In genomic region chr1:170254893-170255559, GRCm38 (mm10) we compare ENCODE assay signal across 10 mouse cellular contexts. TPM values are rescaled to one million over a fixed set of nuclear protein-coding genes. Genes with fewer than 3 reads are reported as not detected.
A peak's percentile ranks its signal among the peaks of the same experiment; 100 is the strongest.
DNase-seq lines count a peak whose midpoint lies in the region; ATAC-seq and TF ChIP-seq lines count a peak whose summit lies in the region.
"Had no signal": no experiment of that assay in that cellular context is flagged by ENCODE, and none has a peak within 500 bp of the region (broad histone marks: within the 10 kb centered on the region; RNA-seq: fewer than 3 reads in every experiment).

No protein-coding gene starts in this region.

- no peak for TF ChIP-seq EP300 in heart, adult 2 months (IDR thresholded peaks at IDR 0.05; ENCODE audit: insufficient read depth, low read depth, low read length)

- H3K4me2 ChIP-seq in neural tube, embryonic 14.5 days (ENCODE audit: low read depth, low read length): peak overlapping the region; percentile 56

- ATAC-seq in neural tube, embryonic 14.5 days (ENCODE audit: low read depth): peak; percentile 18

- H3K79me2 ChIP-seq in heart, adult 2 months (replicated peaks; ENCODE audit: control insufficient read depth, insufficient read depth, low read length): no peaks in the 10 kb centered on the region

- no peaks in the 10 kb centered on the region for H3K4me1 ChIP-seq in heart, adult 2 months (ENCODE audit: control insufficient read depth, insufficient read depth, low read length)
- no peaks in the 10 kb centered on the region; the same call in 1 of the 2 replicates for H3K4me1 ChIP-seq in testis, adult 2 months (ENCODE audit: control insufficient read depth, insufficient read depth, low read length)
- H3K4me1 ChIP-seq in limb, embryonic 10.5 days: peaks cover 7% of the 10 kb centered on the region; the same call in 1 of the 2 replicates
- no peaks in the 10 kb centered on the region for H3K4me1 ChIP-seq in neural tube, embryonic 14.5 days (ENCODE audit: control insufficient read depth, insufficient read depth, low read length)

- H3K27ac ChIP-seq in heart, adult 2 months: peak overlapping the region; percentile 66
- H3K27ac ChIP-seq in testis, adult 2 months (ENCODE audit: control insufficient read depth, insufficient read depth, low read depth, low read length): peak overlapping the region; percentile 14
- H3K27ac ChIP-seq in limb, embryonic 10.5 days: peak overlapping the region; percentile 92
- 0 out of 2 replicates have a peak overlapping the region, but pooled peaks have one; percentile 60 for H3K27ac ChIP-seq in neural tube, embryonic 14.5 days (ENCODE audit: low read depth, low read length)

- DNase-seq in heart, adult 2 months: no peak
- no peak for DNase-seq in heart, adult 11 months
- DNase-seq in testis, postnatal 10 days (ENCODE audit: low spot score): no peak
- no peak for DNase-seq in limb, embryonic 10.5 days (ENCODE audit: low spot score)
- no peak for DNase-seq in MN1 (ENCODE audit: low spot score)
- DNase-seq in gastrocnemius, adult 18-20 months (ENCODE audit: low spot score): no peak

- TF ChIP-seq POLR2A in heart, adult 2 months (IDR thresholded peaks at IDR 0.05; ENCODE audit: insufficient read depth, low read depth, low read length): no peak
- no peak for TF ChIP-seq POLR2A in testis, adult 2 months (IDR thresholded peaks at IDR 0.05; ENCODE audit: control insufficient read depth, low read depth, low read length)

- no peaks in the 10 kb centered on the region for H3K36me3 ChIP-seq in heart, adult 2 months (ENCODE audit: control insufficient read depth, insufficient read depth, low read length)
- H3K36me3 ChIP-seq in testis, adult 2 months (ENCODE audit: control insufficient read depth, insufficient read depth, low read length): no peaks in the 10 kb centered on the region
- no peaks in the 10 kb centered on the region for H3K36me3 ChIP-seq in limb, embryonic 10.5 days
- H3K36me3 ChIP-seq in neural tube, embryonic 14.5 days (ENCODE audit: control insufficient read depth, insufficient read depth, low read length): no peaks in the 10 kb centered on the region

- intact Hi-C loops in heart, adult 2 months (cut with DNase I): no loop called here

- WGBS in heart, adult 2 months: 24% methylated on average over 30 of the region's 30 CpGs
- 28% methylated on average over 30 of the region's 30 CpGs for WGBS in limb, embryonic 10.5 days
- WGBS in neural tube, embryonic 14.5 days: 38% methylated on average over 27 of the region's 30 CpGs

- no peaks in the 10 kb centered on the region for H3K9me3 ChIP-seq in limb, embryonic 10.5 days (replicated peaks)
- no peaks in the 10 kb centered on the region for H3K9me3 ChIP-seq in neural tube, embryonic 14.5 days (ENCODE audit: control insufficient read depth, low read length)

- peak overlapping the region; percentile 69 for H3K4me3 ChIP-seq in heart, adult 2 months
- peak overlapping the region; percentile 72 for H3K4me3 ChIP-seq in testis, adult 2 months (ENCODE audit: control insufficient read depth, low read depth, low read length)
- H3K4me3 ChIP-seq in limb, embryonic 10.5 days: peak overlapping the region; percentile 74
- H3K4me3 ChIP-seq in neural tube, embryonic 14.5 days (ENCODE audit: low read depth, low read length): peak overlapping the region; percentile 66

- H3K27me3 ChIP-seq in heart, adult 2 months (ENCODE audit: control insufficient read depth, insufficient read depth, low read length): no peaks in the 10 kb centered on the region
- H3K27me3 ChIP-seq in testis, adult 2 months (ENCODE audit: control insufficient read depth, insufficient read depth, low read length): no peaks in the 10 kb centered on the region
- H3K27me3 ChIP-seq in limb, embryonic 10.5 days (ENCODE audit: low read depth, poor library complexity, severe bottlenecking): no peaks in the 10 kb centered on the region
- no peaks in the 10 kb centered on the region for H3K27me3 ChIP-seq in neural tube, embryonic 14.5 days (ENCODE audit: control insufficient read depth, insufficient read depth, low read length)
- H3K27me3 ChIP-seq: CH12.LX had no signal

- peak overlapping the region; percentile 95 for H3K9ac ChIP-seq in heart, adult 2 months (ENCODE audit: low read depth, low read length)
- H3K9ac ChIP-seq in neural tube, embryonic 14.5 days (replicated peaks; ENCODE audit: low read depth, low read length): peak overlapping the region; percentile 78

- no peak for TF ChIP-seq CTCF in heart, adult 2 months (IDR thresholded peaks at IDR 0.05)
- TF ChIP-seq CTCF in testis, adult 2 months (IDR thresholded peaks at IDR 0.05; ENCODE audit: control insufficient read depth, insufficient read depth, insufficient replicate concordance, low read depth, low read length): no peak

RNA-seq across cellular contexts. Expression of gene Sh2d1b1, which starts 22.1 kb away (rescaled TPM):
- total RNA-seq in heart, adult 2 months (2021): under 1 TPM; 0.09 to 0.18 TPM
- 0.14 TPM in 1 of 2 replicates, not detected in the other for polyA plus RNA-seq in heart, adult 2 months (2012; rRNA removed)
- 0.05 and 0.06 TPM in 2 replicates for polyA plus RNA-seq in testis, adult 2 months (2012; rRNA removed)
- polyA plus RNA-seq in limb, embryonic 10.5 days (2016; fragmentation: Nextera tagmentation; extraction: Ambion mirVana): 0.05 TPM in 1 of 2 replicates, not detected in the other
- not detected in 2 replicates for polyA plus RNA-seq in neural tube, embryonic 14.5 days (2014; fragmentation: Nextera tagmentation; extraction: Ambion mirVana)
- total RNA-seq in gastrocnemius, adult 18-20 months (2021): not detected

RNA-seq across cellular contexts. Expression of gene Sh2d1b2, which starts 22.5 kb away (rescaled TPM):
- not detected for total RNA-seq in heart, adult 2 months (2021)
- polyA plus RNA-seq in heart, adult 2 months (2012; rRNA removed): not detected in 2 replicates
- polyA plus RNA-seq in testis, adult 2 months (2012; rRNA removed): not detected in 2 replicates
- 0.11 TPM in 1 of 2 replicates, not detected in the other for polyA plus RNA-seq in limb, embryonic 10.5 days (2016; fragmentation: Nextera tagmentation; extraction: Ambion mirVana)
- polyA plus RNA-seq in neural tube, embryonic 14.5 days (2014; fragmentation: Nextera tagmentation; extraction: Ambion mirVana): not detected in 2 replicates
- total RNA-seq in gastrocnemius, adult 18-20 months (2021): not detected
- total RNA-seq: hematopoietic stem cell, adult 5-6 weeks had no signal

RNA-seq across cellular contexts. Expression of gene Uhmk1, which starts 39.8 kb away (rescaled TPM):
- total RNA-seq in heart, adult 2 months (2021): 10 to 100 TPM; 21.7 to 23.4 TPM
- polyA plus RNA-seq in heart, adult 2 months (2012; rRNA removed): 6.5 and 14.9 TPM in 2 replicates
- polyA plus RNA-seq in testis, adult 2 months (2012; rRNA removed): 3.3 and 4.5 TPM in 2 replicates
- polyA plus RNA-seq in limb, embryonic 10.5 days (2016; fragmentation: Nextera tagmentation; extraction: Ambion mirVana): 8.9 and 9.5 TPM in 2 replicates
- polyA plus RNA-seq in neural tube, embryonic 14.5 days (2014; fragmentation: Nextera tagmentation; extraction: Ambion mirVana): 11.3 and 18.1 TPM in 2 replicates
- total RNA-seq in gastrocnemius, adult 18-20 months (2021): 10 to 100 TPM; 11.7 to 15.6 TPM

RNA-seq across cellular contexts. Expression of gene Gm7694, which starts 51.1 kb away (rescaled TPM):
- total RNA-seq in heart, adult 2 months (2021): 1 to 10 TPM; 9.2 to 9.3 TPM
- polyA plus RNA-seq in heart, adult 2 months (2012; rRNA removed): 7.7 and 7.9 TPM in 2 replicates
- polyA plus RNA-seq in testis, adult 2 months (2012; rRNA removed): 1.5 and 2.6 TPM in 2 replicates
- polyA plus RNA-seq in limb, embryonic 10.5 days (2016; fragmentation: Nextera tagmentation; extraction: Ambion mirVana): 1.9 and 2.3 TPM in 2 replicates
- 2.2 and 2.9 TPM in 2 replicates for polyA plus RNA-seq in neural tube, embryonic 14.5 days (2014; fragmentation: Nextera tagmentation; extraction: Ambion mirVana)
- total RNA-seq in gastrocnemius, adult 18-20 months (2021): under 1 TPM; 0.39 to 0.76 TPM

RNA-seq across cellular contexts. Expression of gene Spata46, which starts 53.6 kb away (rescaled TPM):
- not detected for total RNA-seq in heart, adult 2 months (2021)
- 0.51 TPM in 1 of 2 replicates, not detected in the other for polyA plus RNA-seq in heart, adult 2 months (2012; rRNA removed)
- polyA plus RNA-seq in testis, adult 2 months (2012; rRNA removed): 881 and 963 TPM in 2 replicates
- polyA plus RNA-seq in limb, embryonic 10.5 days (2016; fragmentation: Nextera tagmentation; extraction: Ambion mirVana): 0.20 and 1.0 TPM in 2 replicates
- 1.3 and 1.9 TPM in 2 replicates for polyA plus RNA-seq in neural tube, embryonic 14.5 days (2014; fragmentation: Nextera tagmentation; extraction: Ambion mirVana)
- total RNA-seq in gastrocnemius, adult 18-20 months (2021): not detected
- total RNA-seq: CH12.LX; hematopoietic stem cell, adult 5-6 weeks had no signal

Comparison
In these comparisons a context has a peak if more than half of its experiments do, and no peak if none do; other contexts are left out.
1. H3K27ac ChIP-seq: peak in every context shown above with its lines; median percentile 92 in limb, embryonic 10.5 days; 66 in heart, adult 2 months; 60 in neural tube, embryonic 14.5 days; 14 in testis, adult 2 months.